Mouse (Mus musculus): Measurements from ENCODE around the gene Sprr2a3. TPM values are rescaled to one million over a fixed set of nuclear protein-coding genes. Genes with fewer than 3 reads are reported as not detected.

The Sprr2a3 gene
- 0.76 TPM in 1 of 2 replicates, not detected in the other for polyA plus RNA-seq (2015; fragmentation: Nextera tagmentation; extraction: Ambion mirVana)

DNA sequence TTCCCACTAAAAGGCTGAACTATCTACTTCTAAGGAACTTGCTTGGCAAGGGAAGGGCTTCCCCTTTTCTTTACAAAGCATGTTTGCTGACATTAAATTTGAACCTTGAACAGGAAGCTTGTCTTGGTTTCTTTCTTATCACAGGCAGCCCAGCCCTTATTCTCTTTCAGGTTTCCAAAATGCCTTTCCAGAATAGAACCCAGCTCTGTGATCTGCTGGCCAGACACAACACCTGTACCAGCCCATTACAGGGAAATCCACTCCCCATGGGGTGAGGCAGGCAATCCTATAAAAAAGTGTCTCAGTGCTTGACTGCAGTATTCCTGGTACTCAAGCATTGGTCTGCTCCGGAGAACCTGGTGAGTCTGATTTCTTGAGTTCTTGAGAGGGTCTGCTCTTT, at the start of gene Sprr2a3:
Sprr2a3 (plus strand) TSS at position 317 of the 400 bp plus-strand sequence.

GRCm38 (mm10) chr3:92316320-92316719, 31.1 kb downstream of the Sprr2a3 start, which contains the start of gene Sprr2b:
TSS of gene Sprr2b (plus strand) at chr3:92316620.

DNA sequence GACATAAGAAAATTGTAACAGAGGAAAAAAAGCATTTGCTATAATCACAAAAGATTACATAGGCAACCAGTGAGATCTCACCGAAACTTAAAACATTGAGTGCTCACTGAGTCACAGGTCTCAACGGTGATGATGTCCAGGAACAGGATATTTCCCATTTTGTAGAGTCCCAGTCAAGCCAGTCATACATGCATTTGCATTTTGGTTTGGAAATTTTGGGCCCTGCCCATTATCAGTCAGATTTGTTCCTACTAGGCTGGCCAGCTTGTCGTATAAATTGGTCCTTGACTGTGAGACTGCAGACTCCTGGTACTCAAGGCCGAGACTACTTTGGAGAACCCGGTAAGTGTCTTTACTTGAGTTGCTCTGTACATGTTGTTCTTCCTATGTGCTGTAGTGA, 53.6 kb downstream of the Sprr2a3 start, which contains the start of gene Sprr2d:
Sprr2d (plus strand) TSS at position 301 of the 400 bp plus-strand sequence.

Other genes starting within 250 kb of the Sprr2a3 start
- 79.3 TPM in 1 of 2 replicates, not detected in the other for gene Lor, start 202.3 kb upstream of the Sprr2a3 start, polyA plus RNA-seq (2015; fragmentation: Nextera tagmentation; extraction: Ambion mirVana)
- gene Prr9, start 161.5 kb upstream of the Sprr2a3 start, polyA plus RNA-seq (2015; fragmentation: Nextera tagmentation; extraction: Ambion mirVana) = not detected in 2 replicates
- not detected in 2 replicates for gene Lelp1, start 142.7 kb upstream of the Sprr2a3 start, polyA plus RNA-seq (2015; fragmentation: Nextera tagmentation; extraction: Ambion mirVana)
- not detected in 2 replicates for gene Sprr2a1, start 69.6 kb upstream of the Sprr2a3 start, polyA plus RNA-seq (2015; fragmentation: Nextera tagmentation; extraction: Ambion mirVana)
- gene Sprr2a2, start 69.5 kb upstream of the Sprr2a3 start, polyA plus RNA-seq (2015; fragmentation: Nextera tagmentation; extraction: Ambion mirVana) = 0.35 and 8.7 TPM in 2 replicates
- gene Sprr2b, start 31.2 kb downstream of the Sprr2a3 start, polyA plus RNA-seq (2015; fragmentation: Nextera tagmentation; extraction: Ambion mirVana) = not detected in 2 replicates
- gene Sprr2d, start 53.7 kb downstream of the Sprr2a3 start, polyA plus RNA-seq (2015; fragmentation: Nextera tagmentation; extraction: Ambion mirVana) = 1.0 TPM in 1 of 2 replicates, not detected in the other
- gene Sprr2e, start 66.7 kb downstream of the Sprr2a3 start, polyA plus RNA-seq (2015; fragmentation: Nextera tagmentation; extraction: Ambion mirVana) = not detected in 2 replicates
- gene Sprr2f, start 79.8 kb downstream of the Sprr2a3 start, polyA plus RNA-seq (2015; fragmentation: Nextera tagmentation; extraction: Ambion mirVana) = not detected in 2 replicates
- 0.84 TPM in 1 of 2 replicates, not detected in the other for gene Sprr2h, start 100.3 kb downstream of the Sprr2a3 start, polyA plus RNA-seq (2015; fragmentation: Nextera tagmentation; extraction: Ambion mirVana)
- gene Sprr2i, start 122.6 kb downstream of the Sprr2a3 start, polyA plus RNA-seq (2015; fragmentation: Nextera tagmentation; extraction: Ambion mirVana) = not detected in 2 replicates
- not detected in 2 replicates for gene Sprr2j-ps, start 132.7 kb downstream of the Sprr2a3 start, polyA plus RNA-seq (2015; fragmentation: Nextera tagmentation; extraction: Ambion mirVana)
- gene Gm9774, start 144.0 kb downstream of the Sprr2a3 start, polyA plus RNA-seq (2015; fragmentation: Nextera tagmentation; extraction: Ambion mirVana) = 8.4 and 11.3 TPM in 2 replicates
- not detected in 2 replicates for gene Sprr2k, start 147.2 kb downstream of the Sprr2a3 start, polyA plus RNA-seq (2015; fragmentation: Nextera tagmentation; extraction: Ambion mirVana)
- gene Sprr1b, start 153.4 kb downstream of the Sprr2a3 start, polyA plus RNA-seq (2015; fragmentation: Nextera tagmentation; extraction: Ambion mirVana) = 2.6 TPM in 1 of 2 replicates, not detected in the other
- not detected in 2 replicates for gene Sprr3, start 173.3 kb downstream of the Sprr2a3 start, polyA plus RNA-seq (2015; fragmentation: Nextera tagmentation; extraction: Ambion mirVana)
- not detected in 2 replicates for gene Sprr1a, start 200.5 kb downstream of the Sprr2a3 start, polyA plus RNA-seq (2015; fragmentation: Nextera tagmentation; extraction: Ambion mirVana)
- gene Sprr4, start 215.1 kb downstream of the Sprr2a3 start, polyA plus RNA-seq (2015; fragmentation: Nextera tagmentation; extraction: Ambion mirVana) = not detected in 2 replicates
- not detected in 2 replicates for gene 2310046K23Rik, start 249.1 kb downstream of the Sprr2a3 start, polyA plus RNA-seq (2015; fragmentation: Nextera tagmentation; extraction: Ambion mirVana)

All from skeletal muscle tissue, postnatal 0 days (tissue).